18 mouse cellular contexts compared by ENCODE assay signal in genomic region chr19:34841719-34842506, GRCm38 (mm10). TPM values are rescaled to one million over a fixed set of nuclear protein-coding genes. Genes with fewer than 3 reads are reported as not detected.
DNase-seq lines count a peak whose midpoint lies in the region; ATAC-seq and TF ChIP-seq lines count a peak whose summit lies in the region.
"Had no signal": no experiment of that assay in that cellular context is flagged by ENCODE, and none has a peak within 500 bp of the region (broad histone marks: within the 10 kb centered on the region; RNA-seq: fewer than 3 reads in every experiment).

No protein-coding gene starts in this region.

- H3K4me1 ChIP-seq in heart, embryonic 10.5 days: peaks cover 38% of the 10 kb centered on the region
- H3K4me1 ChIP-seq in heart, embryonic 11.5 days (ENCODE audit: control insufficient read depth, insufficient read depth, low read length): peaks cover 20% of the 10 kb centered on the region
- H3K4me1 ChIP-seq in hindbrain, postnatal 0 days (ENCODE audit: insufficient read depth, low read length): no peaks in the 10 kb centered on the region
- no peaks in the 10 kb centered on the region for H3K4me1 ChIP-seq in hindbrain, embryonic 11.5 days (replicated peaks; ENCODE audit: control insufficient read depth, insufficient read depth, low read length)
- H3K4me1 ChIP-seq in liver, postnatal 0 days (ENCODE audit: insufficient read depth): peaks cover 32% of the 10 kb centered on the region

- H3K9ac ChIP-seq in heart, embryonic 11.5 days (ENCODE audit: low read depth, low read length): no peak overlapping the region
- no peak overlapping the region for H3K9ac ChIP-seq in hindbrain, postnatal 0 days (replicated peaks; ENCODE audit: low read length)
- no peak overlapping the region for H3K9ac ChIP-seq in hindbrain, embryonic 11.5 days (ENCODE audit: low read depth, low read length)
- H3K9ac ChIP-seq in liver, postnatal 0 days (replicated peaks): no peak overlapping the region
- H3K9ac ChIP-seq: embryonic facial prominence, embryonic 12.5 days; liver, embryonic 14.5 days had no signal

- H3K27me3 ChIP-seq in heart, embryonic 10.5 days (ENCODE audit: insufficient read depth, poor library complexity, severe bottlenecking): no peaks in the 10 kb centered on the region
- no peaks in the 10 kb centered on the region for H3K27me3 ChIP-seq in heart, embryonic 11.5 days (ENCODE audit: control insufficient read depth, insufficient read depth, low read length)
- H3K27me3 ChIP-seq in hindbrain, postnatal 0 days (ENCODE audit: insufficient read depth, low read length): no peaks in the 10 kb centered on the region
- H3K27me3 ChIP-seq in hindbrain, embryonic 11.5 days (ENCODE audit: control insufficient read depth, insufficient read depth, low read length): no peaks in the 10 kb centered on the region
- H3K27me3 ChIP-seq in liver, postnatal 0 days (ENCODE audit: insufficient read depth, low read length): no peaks in the 10 kb centered on the region
- H3K27me3 ChIP-seq: embryonic facial prominence, embryonic 12.5 days had no signal

- 19% methylated on average over 9 of the region's 9 CpGs for WGBS in heart, embryonic 10.5 days
- WGBS in heart, embryonic 11.5 days (ENCODE audit: insufficient replicate concordance): 18% methylated on average over 9 of the region's 9 CpGs
- 51% methylated on average over 9 of the region's 9 CpGs for WGBS in hindbrain, postnatal 0 days
- 63% methylated on average over 9 of the region's 9 CpGs for WGBS in hindbrain, embryonic 11.5 days
- WGBS in liver, postnatal 0 days (ENCODE audit: insufficient replicate concordance): 18% methylated on average over 9 of the region's 9 CpGs

- no peaks in the 10 kb centered on the region for H3K9me3 ChIP-seq in heart, embryonic 10.5 days
- no peaks in the 10 kb centered on the region for H3K9me3 ChIP-seq in heart, embryonic 11.5 days (replicated peaks; ENCODE audit: control insufficient read depth, low read length)
- H3K9me3 ChIP-seq in hindbrain, postnatal 0 days (ENCODE audit: low read length): no peaks in the 10 kb centered on the region
- no peaks in the 10 kb centered on the region for H3K9me3 ChIP-seq in hindbrain, embryonic 11.5 days (ENCODE audit: control insufficient read depth, low read length)
- no peaks in the 10 kb centered on the region for H3K9me3 ChIP-seq in liver, postnatal 0 days (ENCODE audit: low read length)
- H3K9me3 ChIP-seq: embryonic facial prominence, embryonic 12.5 days; forebrain, embryonic 10.5 days had no signal

- H3K4me3 ChIP-seq in heart, embryonic 10.5 days: no peak overlapping the region
- H3K4me3 ChIP-seq in heart, embryonic 11.5 days (ENCODE audit: low read depth, low read length): no peak overlapping the region
- no peak overlapping the region for H3K4me3 ChIP-seq in hindbrain, postnatal 0 days (ENCODE audit: low read length)
- H3K4me3 ChIP-seq in hindbrain, embryonic 11.5 days (ENCODE audit: low read depth, low read length): no peak overlapping the region
- no peak overlapping the region for H3K4me3 ChIP-seq in liver, postnatal 0 days (ENCODE audit: low read depth, low read length)
- H3K4me3 ChIP-seq: embryonic facial prominence, embryonic 12.5 days; forebrain, embryonic 10.5 days had no signal

- H3K36me3 ChIP-seq in heart, embryonic 10.5 days: peaks cover 11% of the 10 kb centered on the region; the same call in 1 of the 2 replicates
- H3K36me3 ChIP-seq in heart, embryonic 11.5 days (ENCODE audit: control insufficient read depth, insufficient read depth, low read length): no peaks in the 10 kb centered on the region
- peaks cover 10% of the 10 kb centered on the region; the same call in 1 of the 2 replicates for H3K36me3 ChIP-seq in hindbrain, postnatal 0 days (ENCODE audit: insufficient read depth, low read length)
- H3K36me3 ChIP-seq in hindbrain, embryonic 11.5 days (ENCODE audit: control insufficient read depth, insufficient read depth, low read length): no peaks in the 10 kb centered on the region
- no peaks in the 10 kb centered on the region; the same call in 1 of the 2 replicates for H3K36me3 ChIP-seq in liver, postnatal 0 days (replicated peaks; ENCODE audit: insufficient read depth, low read length)

- no peak overlapping the region for H3K4me2 ChIP-seq in heart, embryonic 11.5 days
- no peak overlapping the region for H3K4me2 ChIP-seq in hindbrain, postnatal 0 days (ENCODE audit: low read depth, low read length)
- no peak overlapping the region for H3K4me2 ChIP-seq in hindbrain, embryonic 11.5 days (replicated peaks; ENCODE audit: low read depth, low read length)
- H3K4me2 ChIP-seq in liver, postnatal 0 days (ENCODE audit: low read depth, low read length): no peak overlapping the region
- H3K4me2 ChIP-seq: embryonic facial prominence, embryonic 12.5 days; midbrain, embryonic 11.5 days had no signal

- ATAC-seq in heart, embryonic 11.5 days (replicated peaks; ENCODE audit: insufficient number of reproducible peaks, low FRiP score, low TSS enrichment): no peak
- ATAC-seq in hindbrain, postnatal 0 days: no peak
- ATAC-seq in hindbrain, embryonic 11.5 days (ENCODE audit: low FRiP score): no peak
- 0 out of 2 replicates have a peak, but pooled peaks have one; percentile 16 for ATAC-seq in liver, postnatal 0 days

- no peak for TF ChIP-seq CTCF in hindbrain, postnatal 0 days (IDR thresholded peaks at IDR 0.05; ENCODE audit: low read depth)
- no peak for TF ChIP-seq CTCF in liver, postnatal 0 days (IDR thresholded peaks at IDR 0.05; ENCODE audit: low read depth)

- no peak for TF ChIP-seq EP300 in liver, postnatal 0 days (IDR thresholded peaks at IDR 0.05; ENCODE audit: low read depth)

- DNase-seq in heart, embryonic 10.5 days (ENCODE audit: low spot score): no peak
- peak; percentile 22 for DNase-seq in hindbrain, postnatal 0 days (ENCODE audit: low spot score)
- DNase-seq in hindbrain, embryonic 11.5 days (ENCODE audit: low spot score): no peak
- peak; percentile 28 for DNase-seq in brain, adult 2 months (ENCODE audit: low read depth, low spot score)
- DNase-seq in liver, postnatal 0 days: no peak
- DNase-seq in kidney, postnatal 25 days: no peak
- DNase-seq: adrenal gland, adult 8-10 months; cerebellum, postnatal 10 days; gastrocnemius, postnatal 36 days; kidney, adult 9 months; layer of hippocampus, postnatal 36 days; left cerebral cortex, postnatal 4 days; lung, postnatal 10 days had no signal

- H3K27ac ChIP-seq in heart, embryonic 10.5 days: peak overlapping the region; percentile 47; the same call in 1 of the 2 replicates
- no peak overlapping the region for H3K27ac ChIP-seq in heart, embryonic 11.5 days (ENCODE audit: low read depth, low read length)
- no peak overlapping the region for H3K27ac ChIP-seq in hindbrain, postnatal 0 days
- H3K27ac ChIP-seq in hindbrain, embryonic 11.5 days (ENCODE audit: low read depth, low read length): no peak overlapping the region
- H3K27ac ChIP-seq in liver, postnatal 0 days (ENCODE audit: low read depth): 0 out of 2 replicates have a peak overlapping the region, but pooled peaks have one; percentile 4
- H3K27ac ChIP-seq: embryonic facial prominence, embryonic 12.5 days; forebrain, embryonic 10.5 days; liver, embryonic 14.5 days had no signal

RNA-seq across cellular contexts. Expression of gene Pank1, which starts 37.3 kb away (rescaled TPM):
- 7.7 and 8.8 TPM in 2 replicates for polyA plus RNA-seq in heart, embryonic 10.5 days (2016; fragmentation: Nextera tagmentation; extraction: Ambion mirVana)
- 12.5 and 14.2 TPM in 2 replicates for polyA plus RNA-seq in heart, embryonic 11.5 days (2014; fragmentation: Nextera tagmentation; extraction: Ambion mirVana)
- total RNA-seq in hindbrain, postnatal 0 days (2014; rRNA removed): 11.2 and 16.1 TPM in 2 replicates
- polyA plus RNA-seq in hindbrain, postnatal 0 days (2015; fragmentation: Nextera tagmentation; extraction: Ambion mirVana): 7.4 and 7.7 TPM in 2 replicates
- 8.1 and 12.5 TPM in 2 replicates for polyA plus RNA-seq in hindbrain, embryonic 11.5 days (2014; fragmentation: Nextera tagmentation; extraction: Ambion mirVana)
- 44.5 and 48.4 TPM in 2 replicates for polyA plus RNA-seq in liver, postnatal 0 days (2015; fragmentation: Nextera tagmentation; extraction: Ambion mirVana)

Comparison
In these comparisons a context has a peak if more than half of its experiments do, and no peak if none do; other contexts are left out.
1. DNase-seq: peak in hindbrain, postnatal 0 days (single experiment) and brain, adult 2 months (single experiment); none in heart, embryonic 10.5 days (single experiment), hindbrain, embryonic 11.5 days (single experiment), liver, postnatal 0 days (single experiment) and kidney, postnatal 25 days (0 of 2).
2. H3K27ac ChIP-seq: peak in heart, embryonic 10.5 days (single experiment) and liver, postnatal 0 days (single experiment); none in heart, embryonic 11.5 days (single experiment), hindbrain, postnatal 0 days (single experiment) and hindbrain, embryonic 11.5 days (single experiment).